Mouse (Mus musculus): Measurements from ENCODE around the gene Gm20918. TPM values are rescaled to one million over a fixed set of nuclear protein-coding genes. Genes with fewer than 3 reads are reported as not detected.

The Gm20918 gene
- not detected for polyA plus RNA-seq (2014; fragmentation: Illumina TruSeq; extraction: RNeasy Lipid Tissue Mini Kit (QIAGEN cat#74804); ENCODE audit: low read depth, low replicate concordance)

DNA sequence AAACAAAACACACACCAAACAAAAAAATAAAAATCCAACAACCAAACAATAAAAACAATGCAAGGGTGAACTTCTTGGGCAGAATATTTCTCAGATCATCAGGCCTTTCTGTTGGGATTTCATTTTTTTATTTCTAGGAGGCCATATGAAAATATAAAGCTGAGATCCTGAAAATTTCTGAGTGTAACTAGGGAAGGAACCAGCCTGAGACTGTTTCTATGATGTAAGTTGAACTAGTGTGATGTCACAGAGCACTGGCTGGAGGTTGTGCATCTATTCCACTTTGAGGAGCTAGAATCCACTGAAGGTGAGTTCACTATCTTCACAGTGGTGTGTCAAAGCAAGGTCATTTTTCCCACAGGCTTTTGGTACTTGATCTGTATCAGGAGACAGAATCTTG lies at the start of gene Gm20918:
TSS of gene Gm20918 (plus strand) at position 301 of the 400 bp plus-strand sequence.

Other genes with a start within 250 kb of the Gm20918 start
- not detected for gene Gm21820, start 205.5 kb downstream of the Gm20918 start, polyA plus RNA-seq (2014; fragmentation: Illumina TruSeq; extraction: RNeasy Lipid Tissue Mini Kit (QIAGEN cat#74804); ENCODE audit: low read depth, low replicate concordance)